Mouse (Mus musculus): Measurements from ENCODE around the gene Slc12a6. TPM values are rescaled to one million over a fixed set of nuclear protein-coding genes. Genes with fewer than 3 reads are reported as not detected.

The Slc12a6 gene
- polyA plus RNA-seq, 1 experiment from 2014 or later, result 19.2 TPM

GRCm38 (mm10) chr2:112360781-112361169 is 95.2 kb downstream of the Slc12a6 start:
- Histone ChIP-seq H3K9me3 (replicated peaks; ENCODE audit: control insufficient read depth, low read length, poor library complexity, severe bottlenecking) (no peaks in the 10 kb centered on the region), H3K4me1 (ENCODE audit: control insufficient read depth, insufficient read depth, low read length) (no peaks in the 10 kb centered on the region), H3K4me3 (ENCODE audit: low read depth, low read length) (no peak overlapping the region), H3K27ac (ENCODE audit: low read length) (no peak overlapping the region), H3K27me3 (ENCODE audit: control insufficient read depth, insufficient read depth, low read depth, low read length) (no peaks in the 10 kb centered on the region), H3K4me2 (ENCODE audit: low read length) (no peak overlapping the region), H3K9ac (ENCODE audit: low read depth, low read length) (no peak overlapping the region), H3K36me3 (ENCODE audit: control insufficient read depth, insufficient read depth, low read length) (peaks cover 41% of the 10 kb centered on the region)
- WGBS, result 90% methylated on average over 2 of the region's 2 CpGs
- ATAC-seq, result no peak

- H3K27ac ChIP-seq (ENCODE audit: low read length), result peak overlapping the region; percentile 93; the same call in 1 of the 2 replicates
- ATAC-seq, result 0 out of 2 replicates have a peak, but pooled peaks have one; percentile 34
- H3K27me3 ChIP-seq (ENCODE audit: control insufficient read depth, insufficient read depth, low read depth, low read length), result no peaks in the 10 kb centered on the region
- H3K9me3 ChIP-seq (replicated peaks; ENCODE audit: control insufficient read depth, low read length, poor library complexity, severe bottlenecking), result no peaks in the 10 kb centered on the region
- H3K4me3 ChIP-seq (ENCODE audit: low read depth, low read length), result peak overlapping the region; percentile 94
- H3K36me3 ChIP-seq (ENCODE audit: control insufficient read depth, insufficient read depth, low read length), result peaks cover 8% of the 10 kb centered on the region
- H3K4me1 ChIP-seq (ENCODE audit: control insufficient read depth, insufficient read depth, low read length), result peaks cover 13% of the 10 kb centered on the region
- peak overlapping the region; percentile 90 for H3K4me2 ChIP-seq (ENCODE audit: low read length)
- 20% methylated on average over 15 of the region's 15 CpGs for WGBS
- peak overlapping the region; percentile 79 for H3K9ac ChIP-seq (ENCODE audit: low read depth, low read length)
These were observed 101.6 kb downstream of the Slc12a6 start for GRCm38 (mm10) chr2:112367222-112367621.

GRCm38 (mm10) chr2:112367726-112368673 is 102.4 kb downstream of the Slc12a6 start, which contains the start of gene Emc4:
Gene Emc4, minus strand, starts transcription at chr2:112368027.
- 1% methylated on average over 46 of the region's 46 CpGs for WGBS
- Histone ChIP-seq H3K27ac (ENCODE audit: low read length) (peak within 1 kb of the TSS; percentile 93), H3K27me3 (ENCODE audit: control insufficient read depth, insufficient read depth, low read depth, low read length) (no peaks in the 10 kb centered on the region), H3K4me2 (ENCODE audit: low read length) (peak within 1 kb of the TSS; percentile 90), H3K9me3 (replicated peaks; ENCODE audit: control insufficient read depth, low read length, poor library complexity, severe bottlenecking) (no peaks in the 10 kb centered on the region), H3K36me3 (ENCODE audit: control insufficient read depth, insufficient read depth, low read length) (peaks cover 5% of the 10 kb centered on the region), H3K4me3 (ENCODE audit: low read depth, low read length) (peak within 1 kb of the TSS; percentile 94), H3K4me1 (ENCODE audit: control insufficient read depth, insufficient read depth, low read length) (peaks cover 13% of the 10 kb centered on the region), H3K9ac (ENCODE audit: low read depth, low read length) (peak within 1 kb of the TSS; percentile 79)
- peak; percentile 94 for ATAC-seq

GRCm38 (mm10) chr2:112369941-112370340 is 104.3 kb downstream of the Slc12a6 start:
- 70% methylated on average over 5 of the region's 5 CpGs for WGBS
- H3K4me3 ChIP-seq (ENCODE audit: low read depth, low read length), result no peak overlapping the region
- ATAC-seq, result no peak

GRCm38 (mm10) chr2:112373141-112373540 is 107.5 kb downstream of the Slc12a6 start:
- WGBS, result 48% methylated on average over 4 of the region's 4 CpGs
- peaks cover 3% of the 10 kb centered on the region; the same call in 1 of the 2 replicates for H3K4me1 ChIP-seq (ENCODE audit: control insufficient read depth, insufficient read depth, low read length)
- ATAC-seq, result no peak

More at GRCm38 (mm10) chr2:112369941-112370340, 104.3 kb downstream of the Slc12a6 start:
- no peaks in the 10 kb centered on the region for H3K27me3 ChIP-seq (ENCODE audit: control insufficient read depth, insufficient read depth, low read depth, low read length)
- H3K4me2 ChIP-seq (ENCODE audit: low read length), result no peak overlapping the region
- H3K36me3 ChIP-seq (ENCODE audit: control insufficient read depth, insufficient read depth, low read length), result no peaks in the 10 kb centered on the region; the same call in 1 of the 2 replicates
- peaks cover 13% of the 10 kb centered on the region for H3K4me1 ChIP-seq (ENCODE audit: control insufficient read depth, insufficient read depth, low read length)
- H3K9me3 ChIP-seq (replicated peaks; ENCODE audit: control insufficient read depth, low read length, poor library complexity, severe bottlenecking), result no peaks in the 10 kb centered on the region
- H3K27ac ChIP-seq (ENCODE audit: low read length), result no peak overlapping the region
- H3K9ac ChIP-seq (ENCODE audit: low read depth, low read length), result no peak overlapping the region

GRCm38 (mm10) chr2:112374610-112375009 is 109.0 kb downstream of the Slc12a6 start:
- H3K36me3 ChIP-seq (ENCODE audit: control insufficient read depth, insufficient read depth, low read length), result no peaks in the 10 kb centered on the region
- H3K9me3 ChIP-seq (replicated peaks; ENCODE audit: control insufficient read depth, low read length, poor library complexity, severe bottlenecking), result no peaks in the 10 kb centered on the region
- H3K27ac ChIP-seq (ENCODE audit: low read length), result no peak overlapping the region
- no peaks in the 10 kb centered on the region for H3K27me3 ChIP-seq (ENCODE audit: control insufficient read depth, insufficient read depth, low read depth, low read length)
- 67% methylated on average over 5 of the region's 5 CpGs for WGBS
- no peak overlapping the region for H3K9ac ChIP-seq (ENCODE audit: low read depth, low read length)
- no peak overlapping the region for H3K4me3 ChIP-seq (ENCODE audit: low read depth, low read length)
- no peaks in the 10 kb centered on the region for H3K4me1 ChIP-seq (ENCODE audit: control insufficient read depth, insufficient read depth, low read length)
- no peak for ATAC-seq
- H3K4me2 ChIP-seq (ENCODE audit: low read length), result no peak overlapping the region

More at GRCm38 (mm10) chr2:112373141-112373540, 107.5 kb downstream of the Slc12a6 start:
- Histone ChIP-seq H3K27ac (ENCODE audit: low read length) (no peak overlapping the region), H3K36me3 (ENCODE audit: control insufficient read depth, insufficient read depth, low read length) (no peaks in the 10 kb centered on the region), H3K27me3 (ENCODE audit: control insufficient read depth, insufficient read depth, low read depth, low read length) (no peaks in the 10 kb centered on the region), H3K4me3 (ENCODE audit: low read depth, low read length) (no peak overlapping the region), H3K9ac (ENCODE audit: low read depth, low read length) (no peak overlapping the region), H3K9me3 (replicated peaks; ENCODE audit: control insufficient read depth, low read length, poor library complexity, severe bottlenecking) (no peaks in the 10 kb centered on the region), H3K4me2 (ENCODE audit: low read length) (no peak overlapping the region)

GRCm38 (mm10) chr2:112378973-112379898 is 113.6 kb downstream of the Slc12a6 start, which contains the start of gene Katnbl1:
Gene Katnbl1, plus strand, starts transcription at chr2:112379211.
- Histone ChIP-seq H3K9ac (ENCODE audit: low read depth, low read length) (peak within 1 kb of the TSS; percentile 98), H3K9me3 (replicated peaks; ENCODE audit: control insufficient read depth, low read length, poor library complexity, severe bottlenecking) (no peaks in the 10 kb centered on the region), H3K4me1 (ENCODE audit: control insufficient read depth, insufficient read depth, low read length) (peaks cover 15% of the 10 kb centered on the region), H3K4me2 (ENCODE audit: low read length) (peak within 1 kb of the TSS; percentile 69), H3K27ac (ENCODE audit: low read length) (peak within 1 kb of the TSS; percentile 77), H3K36me3 (ENCODE audit: control insufficient read depth, insufficient read depth, low read length) (no peaks in the 10 kb centered on the region), H3K27me3 (ENCODE audit: control insufficient read depth, insufficient read depth, low read depth, low read length) (no peaks in the 10 kb centered on the region), H3K4me3 (ENCODE audit: low read depth, low read length) (peak within 1 kb of the TSS; percentile 98)
- WGBS, result under 1% methylated on average over 72 of the region's 72 CpGs
- ATAC-seq, result peak; percentile 99

- no peaks in the 10 kb centered on the region for H3K36me3 ChIP-seq (ENCODE audit: control insufficient read depth, insufficient read depth, low read length)
- H3K4me1 ChIP-seq (ENCODE audit: control insufficient read depth, insufficient read depth, low read length), result peaks cover 15% of the 10 kb centered on the region
- no peaks in the 10 kb centered on the region for H3K9me3 ChIP-seq (replicated peaks; ENCODE audit: control insufficient read depth, low read length, poor library complexity, severe bottlenecking)
- H3K9ac ChIP-seq (ENCODE audit: low read depth, low read length), result peak overlapping the region; percentile 98
- no peak for ATAC-seq
- peak overlapping the region; percentile 98 for H3K4me3 ChIP-seq (ENCODE audit: low read depth, low read length)
- no peaks in the 10 kb centered on the region for H3K27me3 ChIP-seq (ENCODE audit: control insufficient read depth, insufficient read depth, low read depth, low read length)
- peak overlapping the region; percentile 69 for H3K4me2 ChIP-seq (ENCODE audit: low read length)
- H3K27ac ChIP-seq (ENCODE audit: low read length), result no peak overlapping the region
- 46% methylated on average over 8 of the region's 8 CpGs for WGBS
These were observed 114.5 kb downstream of the Slc12a6 start for GRCm38 (mm10) chr2:112380131-112380530.

Measured in midbrain, embryonic 16.5 days (tissue).